Mouse (Mus musculus): ENCODE measurements around the gene Clca3a2.
"Not testable (repeated sequence)": the region's sequence is repeated elsewhere in the genome, so short reads cannot be mapped to it uniquely, and the experiment has no call there.

Clca3a2 gene
- long read RNA-seq, experiment 1, result 0 reads
- long read RNA-seq, experiment 2, result 0 reads

DNA sequence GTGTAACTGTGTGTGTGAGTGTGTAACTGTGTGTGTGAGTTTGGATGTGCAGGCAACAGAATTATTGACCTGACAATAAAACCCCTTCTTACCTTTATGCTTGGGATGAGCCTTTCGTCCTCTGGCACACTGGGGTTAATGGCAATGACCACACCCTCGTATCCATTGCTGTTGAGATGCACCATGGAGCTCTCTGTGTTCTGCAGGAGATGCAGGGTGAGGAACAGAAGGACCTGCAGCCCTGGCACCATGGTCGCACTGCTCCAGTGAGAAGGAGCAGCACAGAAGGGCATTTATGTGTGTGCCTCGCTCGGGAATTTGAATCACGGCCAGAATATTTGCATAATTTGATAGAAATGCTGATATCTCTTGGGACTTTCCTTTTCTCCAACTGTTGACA is at the start of gene Clca3a2:
Clca3a2 (minus strand) TSS at position 276 of the 400 bp plus-strand sequence.
- intact Hi-C loops (cut with DNase I), result not testable (repeated sequence)

DNA sequence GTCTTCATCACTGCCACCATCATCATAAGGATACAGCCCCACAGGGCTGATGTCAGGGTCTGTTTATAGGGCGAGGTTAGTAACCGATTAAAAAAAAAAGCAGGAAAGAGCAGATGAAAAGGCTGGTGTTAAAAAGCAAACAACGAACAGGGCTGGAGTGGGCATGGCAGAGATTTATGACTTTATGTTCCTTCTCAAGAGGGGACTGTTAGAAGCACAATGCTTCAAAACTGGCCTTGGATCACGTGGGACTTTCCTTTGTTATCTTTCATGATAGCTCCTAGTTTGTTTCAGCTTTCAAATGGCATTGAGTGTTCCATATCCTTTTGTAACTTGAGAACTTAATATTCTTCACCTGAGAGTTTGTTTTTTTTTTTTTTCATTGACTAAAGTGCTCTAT is 30.3 kb upstream of the Clca3a2 start:
- intact Hi-C loops (cut with DNase I), result no loop called here

DNA sequence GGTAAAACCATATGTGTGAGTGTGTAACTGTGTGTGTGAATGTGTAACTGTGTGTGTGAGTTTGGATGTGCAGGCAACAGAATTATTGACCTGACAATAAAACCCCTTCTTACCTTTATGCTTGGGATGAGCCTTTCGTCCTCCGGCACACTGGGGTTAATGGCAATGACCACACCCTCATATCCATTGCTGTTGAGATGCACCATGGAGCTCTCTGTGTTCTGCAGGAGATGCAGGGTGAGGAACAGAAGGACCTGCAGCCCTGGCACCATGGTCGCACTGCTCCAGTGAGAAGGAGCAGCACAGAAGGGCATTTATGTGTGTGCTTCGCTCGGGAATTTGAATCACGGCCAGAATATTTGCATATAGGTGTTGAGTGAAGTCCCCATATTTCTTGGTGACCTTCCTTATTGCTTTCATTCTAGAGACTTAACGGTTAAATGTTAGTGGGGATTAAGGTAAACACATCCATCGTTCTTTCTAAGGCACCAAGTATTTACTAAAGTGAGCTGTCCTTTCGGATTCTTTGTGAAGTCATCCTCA is 29.8 kb upstream of the Clca3a2 start, which contains the start of gene Clca3b:
Clca3b (minus strand) TSS at position 344 of the 543 bp plus-strand sequence.
- intact Hi-C loops (cut with DNase I), result not testable (repeated sequence)

DNA sequence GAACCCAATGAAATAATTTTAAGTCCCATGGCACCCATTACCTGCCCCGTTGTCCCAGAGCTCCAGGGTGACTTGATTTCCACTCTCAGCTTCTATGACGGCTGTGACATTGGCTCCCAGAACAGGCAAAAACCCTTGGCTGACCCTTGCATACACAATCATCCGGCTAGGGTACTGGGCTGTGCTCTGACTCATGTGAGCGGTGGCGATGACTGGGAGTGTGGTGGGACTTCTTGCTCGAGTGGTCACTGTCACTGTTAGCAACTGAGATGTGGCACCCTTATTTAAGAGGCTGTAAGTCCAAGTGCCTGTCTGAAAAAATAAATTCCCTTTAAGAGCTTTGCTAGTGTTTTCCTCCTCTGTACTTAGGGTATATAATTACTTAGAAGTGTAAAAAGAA is 8.0 kb upstream of the Clca3a2 start:
- intact Hi-C loops (cut with DNase I), result loop anchor here (10.0 kb wide), 2 partner anchors 178 to 308 kb away; no protein-coding TSS in a partner anchor

DNA sequence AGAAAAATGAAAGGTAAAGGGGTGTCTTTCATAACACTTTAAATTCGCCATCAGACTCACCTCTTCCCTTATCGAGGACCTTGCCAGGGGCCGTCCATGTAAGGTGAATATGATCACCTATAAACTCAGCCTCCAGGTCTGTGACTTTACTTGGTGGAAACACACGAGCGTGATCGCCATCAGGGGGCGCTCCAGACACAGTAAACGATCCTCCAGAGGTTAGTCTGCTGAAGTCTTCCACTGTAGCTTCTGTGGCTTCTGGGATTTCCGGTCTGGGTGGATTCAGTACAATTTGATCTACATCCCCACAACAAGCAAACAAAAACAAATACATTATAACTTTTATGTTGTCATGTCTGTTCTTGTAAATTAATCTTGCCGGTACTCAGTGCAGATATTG is 5.9 kb upstream of the Clca3a2 start:
- intact Hi-C loops (cut with DNase I), result loop anchor here (10.0 kb wide), 2 partner anchors 180 to 310 kb away; no protein-coding TSS in a partner anchor

DNA sequence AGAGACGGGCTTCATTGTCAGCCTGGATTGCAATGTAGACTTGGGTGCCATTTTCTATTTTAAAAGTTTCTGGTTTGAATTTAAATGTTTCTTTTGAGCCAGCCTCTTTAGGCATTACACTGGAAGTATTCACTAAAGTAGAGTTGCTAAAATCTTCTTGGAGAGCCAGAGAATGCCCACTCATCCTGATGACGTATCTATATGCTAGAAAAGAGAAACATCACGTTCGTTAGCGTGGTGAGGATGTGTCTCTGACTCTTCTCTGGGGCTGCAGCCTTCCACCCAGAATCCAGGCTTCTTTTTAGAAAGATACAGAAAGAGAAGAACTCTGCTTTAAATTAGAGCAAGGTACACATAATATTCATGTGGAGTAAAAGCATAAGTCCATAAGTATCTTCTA is 4.0 kb upstream of the Clca3a2 start:
- intact Hi-C loops (cut with DNase I), result loop anchor here (10.0 kb wide), 2 partner anchors 181 to 311 kb away; no protein-coding TSS in a partner anchor

DNA sequence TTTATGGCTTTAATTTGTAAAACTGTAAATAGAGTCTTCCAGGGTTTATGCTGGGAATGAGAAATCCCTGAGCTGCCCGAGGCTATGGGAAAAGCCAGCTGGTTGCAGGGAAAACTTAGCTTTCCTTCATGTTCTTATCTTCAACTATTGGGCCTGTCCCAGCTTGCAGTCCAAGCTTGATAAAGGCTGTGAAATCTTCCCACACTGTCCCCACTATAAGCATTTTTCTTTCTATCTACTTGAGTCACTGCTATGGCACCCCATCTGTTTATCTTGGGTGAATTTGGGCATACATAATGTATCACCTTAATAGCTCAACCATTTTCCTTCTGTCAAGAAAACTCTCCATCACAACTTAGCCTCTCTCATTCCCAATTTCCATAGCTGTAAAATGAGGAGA is 1.3 kb upstream of the Clca3a2 start:
- intact Hi-C loops (cut with DNase I), result loop anchor here (10.0 kb wide), 2 partner anchors 184 to 314 kb away; no protein-coding TSS in a partner anchor

DNA sequence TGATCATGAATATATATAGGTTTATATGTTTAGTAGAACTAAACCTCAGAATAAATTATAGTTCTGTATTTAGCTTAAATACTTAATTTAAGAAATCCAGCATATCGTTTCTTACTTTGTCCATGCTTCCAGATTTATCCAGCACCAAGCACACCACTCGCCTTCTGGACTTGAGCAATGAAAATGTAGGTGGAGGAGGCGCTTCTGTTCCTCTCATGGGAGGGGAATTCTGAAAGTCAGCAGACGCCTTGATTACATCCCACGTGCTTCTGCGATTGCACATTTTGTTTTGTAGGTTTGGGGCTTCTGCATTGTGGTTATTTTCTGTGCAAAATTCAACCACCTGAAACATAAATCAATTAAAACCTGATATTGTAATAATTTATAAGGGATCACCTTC is 6.0 kb downstream of the Clca3a2 start:
- intact Hi-C loops (cut with DNase I), result not testable (repeated sequence)

DNA sequence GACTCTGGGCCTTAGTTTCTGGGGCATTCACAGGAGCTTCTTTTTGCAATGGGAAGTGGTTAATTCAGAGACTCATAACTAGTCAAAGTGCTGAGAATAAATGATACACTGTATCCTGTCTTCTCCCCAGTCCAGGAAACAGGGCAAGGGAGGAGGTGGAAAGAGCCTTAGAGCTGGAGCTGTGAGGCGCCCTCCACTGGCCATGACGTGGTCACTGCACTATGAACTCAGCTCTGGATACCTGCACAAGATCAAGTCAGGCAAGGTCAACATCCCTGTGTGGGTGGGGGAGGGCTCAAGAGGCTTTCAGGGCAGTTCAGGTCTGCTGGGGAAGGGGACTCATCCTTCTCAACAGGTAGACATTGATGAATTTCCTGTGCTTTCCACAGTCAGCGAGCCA is 7.5 kb downstream of the Clca3a2 start:
- intact Hi-C loops (cut with DNase I), result no loop called here

DNA sequence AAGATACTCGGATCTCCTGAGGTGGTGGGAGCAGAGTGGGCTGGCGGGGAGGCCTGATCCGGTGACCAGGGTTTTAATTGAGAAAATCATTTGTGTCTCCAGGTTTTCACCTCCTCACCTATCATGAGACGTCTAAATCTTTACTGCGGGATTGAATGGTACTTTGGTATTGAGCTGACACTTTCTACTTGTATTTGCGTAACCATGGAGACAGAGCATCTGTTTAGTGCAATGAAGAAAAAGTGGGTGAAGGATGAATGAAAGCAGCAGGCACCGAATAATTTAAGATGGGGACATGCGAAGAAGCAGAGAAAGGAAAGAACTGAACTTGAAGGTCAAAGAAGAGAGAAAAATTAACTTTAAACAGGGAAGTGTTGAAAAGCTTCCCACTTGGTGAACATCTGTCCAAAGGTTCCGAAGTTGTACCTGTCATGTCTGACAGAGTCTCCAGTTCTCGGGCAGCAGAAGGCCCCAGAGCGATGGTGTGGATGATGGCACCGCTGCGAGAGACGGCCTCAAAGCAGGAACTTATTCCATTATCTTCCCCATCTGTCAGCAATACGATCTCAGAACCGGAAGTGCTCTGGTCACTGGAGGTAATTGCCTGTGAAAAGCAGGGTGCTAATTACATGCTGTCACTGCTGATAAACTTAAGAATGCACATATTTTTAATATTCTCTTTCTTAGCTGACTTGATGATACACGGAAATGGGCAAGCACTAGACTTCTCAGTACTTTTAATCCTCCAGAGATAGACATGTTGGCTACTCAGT is 11.0 kb downstream of the Clca3a2 start:
- intact Hi-C loops (cut with DNase I), result not testable (repeated sequence)

DNA sequence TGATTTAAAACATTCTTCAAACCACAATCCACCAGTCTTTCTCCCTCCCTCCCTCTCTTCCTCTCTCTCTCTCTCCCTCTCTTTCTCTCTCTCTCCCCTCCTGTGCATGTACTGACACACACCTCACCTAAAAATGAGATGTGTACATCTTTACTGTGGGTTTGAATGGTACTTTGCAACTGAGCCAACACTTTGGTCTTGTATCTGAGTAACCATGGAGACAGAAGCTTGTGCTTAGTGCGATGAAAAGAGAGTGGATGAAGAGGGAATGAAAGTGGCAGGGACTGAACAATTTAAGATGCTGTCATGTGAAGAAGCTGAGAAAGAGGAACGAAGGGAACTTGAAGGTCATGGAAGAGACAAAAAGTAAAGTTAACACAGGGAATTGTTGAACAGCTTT is 12.7 kb downstream of the Clca3a2 start:
- intact Hi-C loops (cut with DNase I), result not testable (repeated sequence)

DNA sequence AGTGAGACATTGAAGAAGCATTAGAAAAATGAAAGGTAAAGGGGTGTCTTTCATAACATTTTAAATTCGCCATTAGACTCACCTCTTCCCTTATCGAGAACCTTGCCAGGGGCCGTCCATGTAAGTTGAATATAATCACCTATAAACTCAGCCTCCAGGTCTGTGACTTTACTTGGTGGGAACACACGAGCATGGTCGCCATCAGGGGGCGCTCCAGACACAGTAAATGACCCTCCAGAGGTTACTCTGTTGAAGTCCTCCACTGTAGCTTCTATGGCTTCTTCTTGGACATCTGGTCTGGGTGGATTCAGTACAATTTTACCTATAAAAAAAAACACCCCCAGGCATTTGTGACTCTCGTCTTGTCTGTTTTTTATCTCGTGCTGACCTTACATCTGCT is 17.4 kb downstream of the Clca3a2 start:
- intact Hi-C loops (cut with DNase I), result no loop called here

DNA sequence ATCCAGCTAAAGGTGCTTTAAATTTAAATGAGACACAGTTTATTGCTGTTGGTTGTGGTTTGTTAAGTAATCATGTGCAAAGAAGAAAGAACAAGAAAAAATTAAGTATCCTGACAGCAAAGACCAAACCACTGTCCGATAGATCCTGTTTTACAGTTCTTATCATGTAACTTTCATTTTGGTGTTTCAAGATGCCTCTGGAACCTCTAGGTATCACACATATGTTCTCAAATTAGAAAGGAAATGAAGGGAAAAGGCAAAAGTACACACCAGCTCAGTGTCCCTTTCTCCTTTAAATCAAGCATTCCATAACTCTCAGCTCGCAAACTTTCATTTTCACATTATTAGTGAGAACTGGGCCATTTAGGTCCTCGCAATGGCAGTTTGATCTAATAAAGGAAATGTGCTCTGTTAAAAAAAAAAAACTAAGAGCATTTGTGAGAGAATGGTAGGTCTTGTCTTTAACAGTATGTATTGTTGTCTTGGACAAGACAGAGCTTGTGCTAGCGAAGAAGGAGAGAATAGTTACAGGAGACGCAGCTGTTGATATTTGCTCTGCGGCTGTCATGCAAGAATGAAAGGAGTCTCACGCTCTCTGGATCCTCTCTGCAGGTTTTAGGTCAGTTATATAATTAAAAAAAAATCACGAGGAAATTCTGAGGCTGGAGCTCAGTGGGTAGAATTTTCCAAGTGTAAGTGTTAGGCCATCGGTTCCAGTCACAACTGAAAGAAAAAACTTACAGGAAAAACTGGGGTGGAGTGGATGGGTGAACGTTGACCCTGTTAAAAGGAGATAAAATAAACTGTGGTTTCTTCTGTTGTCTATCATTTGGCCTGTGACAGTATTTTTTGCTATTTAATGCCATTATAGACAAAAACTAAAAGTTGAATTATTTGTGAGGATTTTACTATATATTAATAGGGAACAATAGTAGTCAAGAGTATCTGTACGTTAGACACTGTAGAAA is 33.8 kb downstream of the Clca3a2 start:
- intact Hi-C loops (cut with DNase I), result no loop called here

DNA sequence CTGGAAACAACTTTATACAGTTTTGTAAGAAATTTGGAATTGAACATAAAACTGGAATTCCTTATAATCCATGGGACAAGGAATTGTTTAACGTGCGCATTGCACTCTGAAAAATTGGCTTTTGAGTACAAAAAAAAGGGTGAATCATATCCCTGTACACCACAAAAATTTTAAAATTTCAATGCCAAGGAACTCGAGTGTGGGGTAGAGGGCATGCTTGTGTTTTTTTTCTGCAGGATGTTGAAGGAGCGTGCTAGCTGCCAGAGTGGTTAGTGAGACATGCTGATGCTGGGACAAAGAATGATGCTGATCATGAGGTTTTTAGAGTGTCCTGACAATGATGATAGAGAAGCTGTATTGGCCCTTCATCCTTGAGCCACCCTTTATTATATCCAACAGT is 54.1 kb downstream of the Clca3a2 start:
- intact Hi-C loops (cut with DNase I), result no loop called here

DNA sequence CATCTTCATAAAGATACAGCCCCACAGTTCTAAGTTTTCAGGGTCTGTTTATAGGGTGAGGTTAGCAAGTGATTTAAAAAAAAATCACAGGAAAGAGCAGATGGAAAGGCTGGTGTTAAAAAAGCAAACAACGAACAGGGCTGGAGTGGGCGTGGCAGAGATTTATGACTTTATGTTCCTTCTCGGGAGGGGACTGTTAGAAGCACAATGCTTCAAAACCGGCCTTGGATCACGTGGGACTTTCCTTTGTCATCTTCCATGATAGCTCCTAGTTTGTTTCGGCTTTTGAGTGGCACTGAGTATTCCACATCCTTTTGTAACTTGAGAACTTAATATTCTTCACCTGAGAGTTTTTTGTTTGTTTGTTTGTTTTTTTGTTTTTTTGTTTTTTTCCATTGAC is 57.8 kb downstream of the Clca3a2 start:
- intact Hi-C loops (cut with DNase I), result no loop called here

DNA sequence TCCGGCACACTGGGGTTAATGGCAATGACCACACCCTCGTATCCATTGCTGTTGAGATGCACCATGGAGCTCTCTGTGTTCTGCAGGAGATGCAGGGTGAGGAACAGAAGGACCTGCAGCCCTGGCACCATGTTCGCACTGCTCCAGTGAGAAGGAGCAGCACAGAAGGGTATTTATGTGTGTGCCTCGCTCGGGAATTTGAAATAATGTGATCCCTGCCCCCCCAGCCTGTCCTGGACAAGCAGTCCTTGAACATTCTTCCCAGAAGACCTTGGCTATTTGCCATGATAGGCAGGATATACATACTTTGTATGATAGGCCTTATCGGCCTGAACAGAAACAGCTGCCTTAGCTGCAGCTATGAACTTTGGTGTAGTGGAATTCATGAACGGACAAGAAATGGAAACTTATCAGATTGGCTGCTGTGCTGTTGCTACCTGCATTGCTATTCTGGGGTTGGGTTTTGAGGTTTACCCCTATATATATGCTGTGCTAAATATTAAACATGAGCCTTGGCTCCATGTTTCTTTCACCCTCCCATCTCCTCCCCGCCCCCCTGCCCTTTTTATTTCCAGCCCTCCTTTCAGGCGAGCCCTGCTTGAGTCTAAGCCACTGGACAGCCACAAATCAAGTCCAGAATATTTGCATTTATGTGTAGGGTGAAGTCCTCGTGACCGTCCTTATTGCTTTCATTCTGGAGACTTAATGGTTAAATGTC is 58.5 kb downstream of the Clca3a2 start, which contains the start of gene Clca3a1:
Clca3a1 (minus strand) TSS at position 386 of the 718 bp plus-strand sequence.
- intact Hi-C loops (cut with DNase I), result no loop called here

DNA sequence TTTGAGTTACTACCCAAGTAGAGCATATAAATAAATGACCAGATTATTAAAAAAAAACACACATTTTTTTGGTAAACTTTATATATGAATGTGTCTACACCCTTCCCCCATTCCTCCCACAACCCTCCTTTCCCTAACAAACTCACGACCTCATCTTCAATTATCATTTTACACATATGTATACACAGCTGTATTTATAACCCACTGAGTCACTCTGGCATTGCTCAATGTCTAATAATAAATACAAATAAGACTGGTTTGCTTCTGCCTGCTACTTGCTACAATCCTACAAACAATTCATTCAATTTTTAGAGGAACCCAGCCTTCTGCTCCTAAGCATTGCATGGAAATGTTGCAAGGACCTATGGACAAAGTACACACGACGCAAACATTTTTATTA is 59.6 kb downstream of the Clca3a2 start:
- intact Hi-C loops (cut with DNase I), result no loop called here

DNA sequence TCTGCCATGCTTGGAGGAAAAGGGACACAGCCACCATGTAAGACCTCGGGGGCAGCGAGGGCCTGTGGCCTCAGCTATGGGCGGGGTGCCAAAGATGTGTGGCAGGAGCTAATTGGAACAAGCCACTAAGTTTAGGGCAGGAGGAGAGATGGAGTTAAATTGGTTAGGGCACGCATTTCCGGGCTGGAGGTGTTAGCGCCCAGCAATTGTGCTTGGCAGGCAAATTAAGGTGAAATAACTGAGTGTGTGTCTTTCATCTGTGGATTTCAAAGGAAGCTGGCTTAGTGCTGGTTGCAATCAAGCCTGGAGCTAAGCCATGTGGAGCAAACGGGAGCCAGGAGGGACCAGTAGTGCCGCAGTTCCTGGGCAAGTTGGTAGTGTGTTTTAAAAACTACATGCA is 63.2 kb downstream of the Clca3a2 start:
- intact Hi-C loops (cut with DNase I), result not testable (repeated sequence)

DNA sequence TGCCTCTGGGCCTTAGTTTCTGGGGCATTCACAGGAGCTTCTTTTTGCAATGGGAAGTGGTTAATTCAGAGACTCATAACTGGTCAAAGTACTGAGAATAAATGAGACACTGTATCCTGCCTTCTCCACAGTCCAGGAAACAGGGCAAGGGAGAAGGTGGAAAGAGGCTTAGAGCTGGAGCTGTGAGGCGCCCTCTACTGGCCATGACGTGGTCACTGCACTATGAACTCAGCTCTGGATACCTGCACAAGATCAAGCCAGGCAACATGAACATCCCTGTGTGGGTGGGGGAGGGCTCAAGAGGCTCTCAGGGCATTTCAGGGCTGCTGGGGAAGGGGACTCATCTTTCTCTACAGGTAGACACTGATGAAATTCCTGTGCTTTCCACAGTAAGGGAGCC is 66.2 kb downstream of the Clca3a2 start:
- intact Hi-C loops (cut with DNase I), result no loop called here

DNA sequence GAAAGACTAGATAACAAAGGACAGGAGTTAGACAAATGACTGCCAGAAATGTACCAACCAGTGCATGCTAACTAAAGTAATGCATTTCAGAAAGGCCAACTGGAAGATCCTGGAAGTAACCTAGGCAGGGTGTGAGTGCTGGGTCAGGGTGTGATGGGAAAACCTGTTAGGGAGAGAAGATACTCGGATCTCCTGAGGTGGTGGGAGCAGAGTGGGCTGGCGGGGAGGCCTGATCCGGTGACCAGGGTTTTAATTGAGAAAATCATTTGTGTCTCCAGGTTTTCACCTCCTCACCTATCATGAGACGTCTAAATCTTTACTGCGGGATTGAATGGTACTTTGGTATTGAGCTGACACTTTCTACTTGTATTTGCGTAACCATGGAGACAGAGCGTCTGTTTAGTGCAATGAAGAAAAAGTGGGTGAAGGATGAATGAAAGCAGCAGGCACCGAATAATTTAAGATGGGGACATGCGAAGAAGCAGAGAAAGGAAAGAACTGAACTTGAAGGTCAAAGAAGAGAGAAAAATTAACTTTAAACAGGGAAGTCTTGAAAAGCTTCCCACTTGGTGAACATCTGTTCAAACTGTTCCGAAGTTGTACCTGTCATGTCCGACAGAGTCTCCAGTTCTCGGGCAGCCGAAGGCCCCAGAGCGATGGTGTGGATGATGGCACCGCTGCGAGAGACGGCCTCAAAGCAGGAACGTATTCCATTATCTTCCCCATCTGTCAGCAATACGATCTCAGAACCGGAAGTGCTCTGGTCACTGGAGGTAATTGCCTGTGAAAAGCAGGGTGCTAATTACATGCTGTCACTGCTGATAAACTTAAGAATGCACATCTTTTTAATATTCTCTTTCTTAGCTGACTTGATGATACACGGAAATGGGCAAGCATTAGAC is 70.0 kb downstream of the Clca3a2 start:
- intact Hi-C loops (cut with DNase I), result not testable (repeated sequence)

Data from adrenal gland (tissue).